Mouse (Mus musculus) adrenal gland, postnatal 36 days (tissue): ENCODE results near the gene Olfr1033. TPM values are rescaled to one million over a fixed set of nuclear protein-coding genes. Genes with fewer than 3 reads are reported as not detected.
"Not testable (repeated sequence)": the region's sequence is repeated elsewhere in the genome, so short reads cannot be mapped to it uniquely, and the experiment has no call there.

Experiments
- DNase-seq, 2 experiments: peaks; one replicate each; pipeline ENCODE4 v3.0.0; 2021; ENCODE audit warnings: mixed read lengths in 1 of 2
- long read RNA-seq, 2 experiments: library from polyadenylated mRNA; stranded (forward); transcript quantifications; one replicate each; pipeline ENCODE4 v2.0.0; 2021; ENCODE audit warnings: borderline sequencing depth in 2 of 2
- total RNA-seq, 2 experiments: library from RNA; stranded (reverse); gene quantifications; 2 replicates each; pipeline ENCODE4 v1.2.3; 2021

The Olfr1033 gene
- total RNA-seq: 1 to 10 TPM; 4.8 to 5.8 TPM
- long read RNA-seq, experiment 1, partial matches to known transcripts: 0 of 7 reads
- long read RNA-seq, experiment 1, other reads (novel, unspliced or antisense): 7 of 7 reads
- long read RNA-seq, experiment 2, partial matches to known transcripts: 0 of 3 reads
- long read RNA-seq, experiment 2, other reads (novel, unspliced or antisense): 3 of 3 reads

DNA sequence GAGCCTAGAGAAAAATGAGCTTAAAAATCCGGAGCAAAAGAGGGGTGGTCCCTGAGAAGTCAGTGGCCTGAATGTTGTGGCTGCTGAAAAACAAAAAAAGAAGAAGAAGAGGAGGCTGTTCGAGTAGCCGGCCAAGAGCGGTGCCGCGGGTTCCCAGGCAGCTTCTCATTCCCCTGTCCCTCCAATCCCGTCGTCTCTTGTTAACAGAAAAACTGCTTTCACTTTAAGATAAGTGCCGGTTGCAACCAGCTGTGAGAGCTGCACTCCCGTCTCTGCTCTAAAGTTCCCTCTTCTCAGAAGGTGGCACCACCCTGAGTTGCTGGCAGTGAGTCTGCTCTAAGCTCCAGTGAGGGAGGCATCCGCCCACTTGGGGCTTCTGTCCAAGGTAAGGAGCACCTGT is at the start of gene Olfr1033:
Gene Olfr1033, plus strand, starts transcription at position 228 of the 400 bp plus-strand sequence.
- DNase-seq: peak; percentile 2 to 12

DNA sequence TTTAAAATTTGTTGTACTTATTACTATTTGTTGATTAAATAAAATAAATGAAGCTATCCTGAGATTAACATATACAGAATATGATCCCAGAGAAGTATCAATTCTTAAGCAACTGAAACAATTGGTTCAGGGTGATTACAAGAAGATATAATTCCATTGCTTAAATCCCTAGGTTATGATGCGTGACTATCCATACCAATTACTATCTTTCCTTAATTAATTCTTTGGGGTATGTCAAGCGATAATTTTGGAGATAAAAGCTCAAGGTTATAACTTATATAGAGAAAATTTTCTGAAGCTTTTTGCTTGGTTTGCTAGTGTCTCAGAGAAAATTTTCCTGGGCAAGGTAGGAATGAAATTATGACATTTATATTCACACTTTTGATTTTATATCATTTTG is 46.8 kb upstream of the Olfr1033 start, which contains the start of gene Olfr1029:
Gene Olfr1029, plus strand, starts transcription at position 301 of the 400 bp plus-strand sequence.
- no peak for DNase-seq

DNA sequence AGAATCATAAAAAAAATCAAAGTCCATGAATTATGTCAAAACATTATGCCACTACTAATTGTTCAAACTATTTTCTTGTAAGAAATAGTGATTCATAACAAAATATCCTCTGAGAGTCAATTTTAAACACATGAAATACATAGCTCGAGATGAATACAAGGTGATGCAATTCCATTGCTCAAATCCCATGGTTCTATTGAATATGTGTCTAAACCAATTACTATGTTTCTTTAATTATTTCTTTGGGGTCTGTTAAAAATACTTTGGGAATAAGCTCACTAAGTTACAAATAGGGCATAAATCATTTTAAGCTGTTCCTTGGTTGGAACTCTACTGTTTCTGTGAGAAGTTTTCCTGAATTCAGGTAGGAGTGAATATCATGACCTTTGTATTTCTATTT is 41.5 kb upstream of the Olfr1033 start, which contains the start of gene Olfr1030:
Gene Olfr1030, plus strand, starts transcription at position 301 of the 400 bp plus-strand sequence.
- no peak for DNase-seq

DNA sequence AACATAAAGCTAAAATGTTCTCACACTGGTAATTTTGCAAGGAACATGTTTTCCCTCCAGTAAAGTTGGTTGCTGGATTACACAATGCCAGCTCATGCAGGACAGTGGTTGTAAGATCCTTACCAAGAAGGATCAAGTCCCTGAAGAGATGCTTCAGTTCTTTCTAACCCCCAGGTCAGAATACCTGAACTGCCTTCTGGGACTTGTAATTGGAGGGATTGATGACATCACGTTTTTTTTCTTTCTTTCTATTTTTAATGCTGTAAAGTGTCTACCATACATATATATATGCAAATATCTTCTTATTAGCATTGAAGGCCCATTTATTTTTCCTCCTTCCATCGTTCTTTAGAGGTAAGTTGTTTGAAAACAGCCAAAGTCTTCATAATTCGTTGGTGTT is 30.4 kb upstream of the Olfr1033 start, which contains the start of gene Olfr1031:
Gene Olfr1031, plus strand, starts transcription at position 301 of the 400 bp plus-strand sequence.
- no peak for DNase-seq

DNA sequence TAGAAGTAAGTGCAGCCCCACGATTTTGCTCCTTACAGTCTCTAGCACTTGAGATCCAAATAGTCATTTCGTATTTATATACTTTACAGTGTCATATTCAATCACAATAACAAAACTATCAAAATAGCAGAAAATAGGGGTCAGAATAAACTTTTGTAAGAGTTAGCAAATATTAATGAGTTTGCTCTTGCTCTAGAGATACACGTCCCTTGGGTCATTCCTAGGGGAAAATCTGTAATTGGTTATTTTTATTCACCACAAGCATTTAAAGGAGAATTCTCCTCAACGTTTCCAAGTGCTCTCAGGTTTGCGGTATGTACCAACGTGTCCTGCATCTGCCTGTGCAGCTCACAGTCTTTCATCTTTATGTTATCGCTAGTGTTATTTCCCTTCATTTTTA is 15.2 kb upstream of the Olfr1033 start, which contains the start of gene Olfr1032:
Gene Olfr1032, plus strand, starts transcription at position 301 of the 400 bp plus-strand sequence.
- no peak for DNase-seq

DNA sequence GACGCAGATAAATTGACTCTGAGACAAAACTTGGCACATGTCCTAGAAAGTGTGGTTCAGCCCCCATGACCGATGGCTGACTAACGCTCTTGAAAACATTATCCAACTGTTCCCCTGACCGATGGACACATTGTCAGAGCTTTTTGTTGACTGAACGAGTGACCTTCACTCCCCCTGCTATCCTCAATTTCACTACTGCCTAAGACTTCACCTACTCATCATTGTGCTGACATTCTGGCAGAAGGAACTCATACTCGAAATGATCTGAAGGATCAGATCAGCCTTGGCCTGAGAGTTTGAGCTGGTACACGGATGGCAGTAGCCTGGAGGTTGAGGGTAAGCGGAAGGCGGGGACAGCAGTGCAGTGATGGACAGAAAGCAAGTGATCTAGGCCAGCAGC is 1.1 kb downstream of the Olfr1033 start:
- DNase-seq: not testable (repeated sequence)

DNA sequence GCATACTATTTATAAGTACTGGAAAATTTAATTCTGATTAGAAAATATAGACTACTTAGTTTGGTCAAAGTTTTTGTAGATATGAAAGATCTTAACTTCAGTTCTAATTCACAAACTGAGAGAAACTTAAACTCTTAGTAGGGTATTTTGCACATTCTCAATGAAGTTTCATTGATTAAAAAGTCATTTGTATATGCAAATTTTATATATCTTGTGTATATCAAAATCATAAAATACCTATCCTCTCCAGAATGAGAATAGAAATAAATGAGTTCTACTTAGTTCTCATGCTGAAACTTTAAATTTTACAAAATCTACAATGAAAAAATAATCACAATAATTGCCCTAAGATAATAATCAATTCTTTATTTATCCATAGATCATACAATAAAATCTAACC is 25.1 kb downstream of the Olfr1033 start, which contains the start of gene Olfr1034:
Gene Olfr1034, plus strand, starts transcription at position 301 of the 400 bp plus-strand sequence.
- no peak for DNase-seq

DNA sequence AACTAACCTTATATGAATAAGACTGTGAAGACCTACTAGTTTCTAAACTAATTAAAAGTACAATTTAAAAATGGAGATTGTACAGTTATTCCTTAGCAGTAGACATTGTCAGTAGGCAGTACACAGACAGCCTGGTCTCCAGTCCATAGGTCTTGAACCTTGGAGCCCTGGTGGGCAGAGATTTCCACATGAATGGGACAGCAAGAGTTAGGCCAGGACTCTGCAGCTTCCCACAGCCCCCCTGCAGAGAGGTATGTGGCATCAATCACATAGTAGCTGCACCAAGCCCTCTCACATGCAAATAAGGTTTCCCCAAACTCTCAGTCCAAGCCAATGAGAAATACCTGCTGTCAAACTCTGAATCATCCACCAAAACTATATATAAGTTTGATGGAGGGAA is 30.3 kb downstream of the Olfr1033 start:
- not testable (repeated sequence) for DNase-seq

DNA sequence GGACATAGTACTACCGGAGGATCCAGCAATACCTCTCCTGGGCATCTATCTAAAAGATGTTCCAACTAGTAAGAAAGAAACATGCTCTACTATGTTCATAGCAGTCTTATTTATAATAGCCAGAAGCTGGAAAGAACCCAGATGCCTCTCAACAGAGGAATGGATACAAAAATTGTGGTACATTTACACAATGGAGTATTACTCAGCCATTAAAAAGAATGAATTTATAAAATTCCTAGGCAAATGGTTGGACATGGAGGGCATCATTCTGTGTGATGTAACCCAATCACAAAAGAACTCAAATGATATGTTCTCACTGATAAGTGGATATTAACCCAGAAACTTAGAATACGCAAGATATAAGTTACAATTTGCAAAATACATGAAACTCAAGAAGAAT is 43.3 kb downstream of the Olfr1033 start:
- not testable (repeated sequence) for DNase-seq

DNA sequence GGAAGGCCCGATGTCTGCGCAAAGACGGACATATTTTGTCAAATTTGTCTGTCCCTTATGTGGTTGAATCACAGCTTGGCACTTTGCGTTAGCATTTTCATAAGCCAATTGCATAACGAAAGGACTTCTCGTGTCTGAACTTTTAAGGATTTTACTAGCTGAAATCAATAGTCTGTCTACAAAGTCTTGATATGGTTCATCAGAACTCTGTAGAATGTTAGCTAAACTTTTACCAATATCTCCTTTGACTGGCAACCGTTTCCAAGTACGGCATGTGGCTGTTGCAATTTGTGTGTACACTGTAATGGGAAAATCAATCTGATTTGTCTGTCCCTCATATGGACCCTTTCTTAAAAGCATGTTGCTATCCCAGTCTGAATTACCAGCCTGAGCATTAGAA is 49.8 kb downstream of the Olfr1033 start:
- no peak for DNase-seq

DNA sequence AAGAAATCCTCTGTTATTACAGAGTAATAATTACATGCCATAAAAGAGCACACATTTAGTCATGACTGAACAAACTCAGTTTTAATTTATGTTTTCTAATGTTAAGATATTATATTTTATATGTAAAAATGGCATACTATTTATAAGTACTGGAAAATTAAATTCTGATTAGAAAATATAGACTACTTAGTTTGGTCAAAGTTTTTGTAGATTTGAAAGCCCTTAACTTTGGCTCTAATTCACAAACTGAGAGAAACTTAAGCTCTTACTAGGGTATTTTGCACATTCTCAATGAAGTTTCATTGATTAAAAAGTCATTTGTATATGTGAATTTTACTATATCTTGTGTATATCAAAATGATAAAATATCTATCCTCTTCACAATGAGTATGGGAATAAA is 53.3 kb downstream of the Olfr1033 start, which contains the start of gene Olfr1036:
Gene Olfr1036, plus strand, starts transcription at position 301 of the 400 bp plus-strand sequence.
- DNase-seq: not testable (repeated sequence)

DNA sequence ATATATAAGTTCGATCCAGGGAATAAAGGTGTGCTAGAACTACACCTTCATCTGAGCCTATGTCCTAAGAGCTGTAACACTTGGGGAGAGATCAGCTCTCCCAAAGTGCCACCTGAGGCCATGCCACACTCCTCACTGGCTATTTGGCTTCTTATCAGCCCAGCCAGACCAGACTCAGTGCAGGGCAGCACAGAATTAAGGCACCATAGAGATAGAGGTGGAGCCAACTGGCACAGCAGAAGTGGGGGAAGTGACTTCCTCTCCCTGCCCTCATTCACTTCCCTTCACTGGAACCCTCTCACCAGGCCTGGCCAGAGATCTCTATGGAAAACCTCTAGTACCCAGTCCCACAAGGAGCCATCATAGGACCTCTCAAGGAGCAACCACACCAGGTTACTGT is 60.0 kb downstream of the Olfr1033 start:
- not testable (repeated sequence) for DNase-seq

DNA sequence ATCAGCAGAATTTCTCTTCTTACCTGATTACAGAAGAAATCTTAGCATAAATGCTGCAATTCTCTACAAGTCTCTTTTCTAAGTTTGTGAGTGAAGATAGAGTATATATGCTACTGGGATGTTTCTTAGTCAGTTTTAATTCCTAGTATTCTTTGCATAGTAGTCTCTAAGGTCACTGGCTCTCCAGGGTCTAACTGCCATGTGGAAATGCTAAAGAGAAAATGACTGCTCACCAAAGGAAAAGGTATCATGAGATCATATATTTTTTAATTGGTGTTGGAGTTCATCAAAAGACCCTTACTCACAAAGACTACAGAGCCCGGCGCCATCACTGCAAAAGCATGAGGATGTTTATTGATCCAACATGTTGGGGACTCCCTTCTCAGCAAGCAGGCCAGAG is 66.9 kb downstream of the Olfr1033 start, which contains the start of gene Olfr1037:
Gene Olfr1037, minus strand, starts transcription at position 101 of the 400 bp plus-strand sequence.
- no peak for DNase-seq

Other genes starting within 250 kb of the Olfr1033 start
- not detected for gene Olfr1014, start 247.9 kb upstream of the Olfr1033 start, total RNA-seq
- gene Olfr1015, start 238.6 kb upstream of the Olfr1033 start, total RNA-seq: not detected
- gene Olfr1016, start 218.1 kb upstream of the Olfr1033 start, total RNA-seq: not detected
- not detected for gene Olfr1018, start 202.2 kb upstream of the Olfr1033 start, total RNA-seq
- not detected for gene Olfr1019, start 175.2 kb upstream of the Olfr1033 start, total RNA-seq
- not detected for gene Olfr1020, start 173.6 kb upstream of the Olfr1033 start, total RNA-seq
- not detected for gene Olfr1022, start 152.0 kb upstream of the Olfr1033 start, total RNA-seq
- not detected for gene Olfr1023, start 135.0 kb upstream of the Olfr1033 start, total RNA-seq
- not detected for gene Olfr1024, start 115.6 kb upstream of the Olfr1033 start, total RNA-seq
- gene Olfr1025-ps1, start 105.4 kb upstream of the Olfr1033 start, total RNA-seq: not detected
- not detected for gene Olfr1026, start 99.1 kb upstream of the Olfr1033 start, total RNA-seq
- gene Olfr1028, start 70.2 kb upstream of the Olfr1033 start, total RNA-seq: not detected
- not detected for gene Olfr1029, start 46.7 kb upstream of the Olfr1033 start, total RNA-seq
- gene Olfr1030, start 41.4 kb upstream of the Olfr1033 start, total RNA-seq: not detected
- not detected for gene Olfr1031, start 30.3 kb upstream of the Olfr1033 start, total RNA-seq
- gene Olfr1032, start 15.1 kb upstream of the Olfr1033 start, total RNA-seq: not detected
- gene Olfr1034, start 25.2 kb downstream of the Olfr1033 start, total RNA-seq: under 1 TPM in 1 of 2 experiments, not detected in 1; 0.33 TPM
- not detected for gene Olfr1036, start 53.4 kb downstream of the Olfr1033 start, total RNA-seq
- gene Olfr1037, start 66.8 kb downstream of the Olfr1033 start, total RNA-seq: not detected
- not detected for gene Olfr1039, start 115.3 kb downstream of the Olfr1033 start, total RNA-seq
- gene Olfr1040, start 126.1 kb downstream of the Olfr1033 start, total RNA-seq: not detected
- not detected for gene Olfr1042, start 141.2 kb downstream of the Olfr1033 start, total RNA-seq
- not detected for gene Olfr1043, start 146.9 kb downstream of the Olfr1033 start, total RNA-seq
- not detected for gene Olfr1044, start 157.2 kb downstream of the Olfr1033 start, total RNA-seq
- not detected for gene Olfr52, start 165.1 kb downstream of the Olfr1033 start, total RNA-seq
- not detected for gene Olfr1045, start 182.4 kb downstream of the Olfr1033 start, total RNA-seq
- not detected for gene Olfr1046, start 198.7 kb downstream of the Olfr1033 start, total RNA-seq
- not detected for gene Olfr1047, start 210.8 kb downstream of the Olfr1033 start, total RNA-seq
- not detected for gene Olfr1048, start 219.7 kb downstream of the Olfr1033 start, total RNA-seq
- not detected for gene Olfr1049, start 237.7 kb downstream of the Olfr1033 start, total RNA-seq